Mouse (Mus musculus) MEL (cell line): ENCODE measurements around the gene Gga3. TPM values are rescaled to one million over a fixed set of nuclear protein-coding genes. Genes with fewer than 3 reads are reported as not detected.

Experiments
- DNase-seq: peaks from one replicate; pipeline ENCODE4 v3.0.0; 2011; ENCODE audit warnings: low read depth, low spot score
- H3K27ac ChIP-seq: 2 replicates; pipeline ENCODE4 v1.5.1; 2012; ENCODE audit warnings: low read depth, mild to moderate bottlenecking, control low read depth, low read length, moderate library complexity; ENCODE audit not compliant: control insufficient read depth
- H3K27me3 ChIP-seq, 2 experiments: fragments of 150-350 bp in 1 of 2; sonication (generic) in 1 of 2; 2 replicates each; pipeline ENCODE4 v1.6.1; 2012; ENCODE audit warnings: low read length in 2 of 2, mild to moderate bottlenecking in 2 of 2, improper control_type of control experiment in 1 of 2, moderate library complexity in 1 of 2; ENCODE audit not compliant: insufficient read depth in 2 of 2, control insufficient read depth in 1 of 2
- H3K36me3 ChIP-seq, 2 experiments: 2 replicates each; pipeline ENCODE4 v1.6.1; 2012 to 2014; ENCODE audit warnings: low read length in 2 of 2, improper control_type of control experiment in 1 of 2, inconsistent platforms in 1 of 2, mild to moderate bottlenecking in 1 of 2; ENCODE audit not compliant: insufficient read depth in 2 of 2, control insufficient read depth in 1 of 2
- H3K4me1 ChIP-seq, 2 experiments: fragments of 150-350 bp in 1 of 2; sonication (generic) in 1 of 2; 2 replicates each; pipeline ENCODE4 v1.6.1; 2012; ENCODE audit warnings: low read length in 2 of 2, improper control_type of control experiment in 1 of 2, mild to moderate bottlenecking in 1 of 2; ENCODE audit not compliant: insufficient read depth in 2 of 2, control insufficient read depth in 1 of 2
- H3K4me3 ChIP-seq, 2 experiments: fragments of 150-350 bp in 1 of 2; sonication (generic) in 1 of 2; 2 replicates each; pipeline ENCODE4 v1.5.1; 2012; ENCODE audit warnings: low read depth in 2 of 2, low read length in 2 of 2, mild to moderate bottlenecking in 2 of 2, moderate library complexity in 2 of 2, control low read depth in 1 of 2, improper control_type of control experiment in 1 of 2; ENCODE audit not compliant: control insufficient read depth in 1 of 2, insufficient read depth in 1 of 2
- H3K79me2 ChIP-seq: 2 replicates; pipeline ENCODE4 v1.6.1; 2012; ENCODE audit warnings: mild to moderate bottlenecking, low read length, moderate library complexity; ENCODE audit not compliant: control insufficient read depth, poor library complexity, insufficient read depth
- H3K9ac ChIP-seq: 2 replicates; pipeline ENCODE4 v1.6.1; 2012; ENCODE audit warnings: low read depth, mild to moderate bottlenecking, control low read depth, low read length, moderate library complexity; ENCODE audit not compliant: control insufficient read depth, poor library complexity, severe bottlenecking
- H3K9me3 ChIP-seq: fragments of 150-350 bp; sonication (generic); replicated peaks from 2 replicates; pipeline ENCODE4 v1.6.1; 2012; ENCODE audit warnings: mild to moderate bottlenecking, low read length, improper control_type of control experiment, moderate library complexity; ENCODE audit not compliant: insufficient read depth
- BHLHE40 ChIP-seq: IDR thresholded peaks from 2 replicates; pipeline ENCODE4 v1.6.1; 2012; ENCODE audit warnings: low read depth, mild to moderate bottlenecking, inconsistent platforms, low read length, improper control_type of control experiment, borderline replicate concordance
- CHD2 ChIP-seq: IDR thresholded peaks from 2 replicates; pipeline ENCODE4 v1.6.1; 2011; ENCODE audit warnings: low read length, improper control_type of control experiment
- E2F4 ChIP-seq: IDR thresholded peaks from 2 replicates; pipeline ENCODE4 v1.6.1; 2011; ENCODE audit warnings: low read depth, low read length, improper control_type of control experiment, borderline replicate concordance
- ELF1 ChIP-seq: IDR thresholded peaks from 2 replicates; pipeline ENCODE4 v1.6.1; 2014; ENCODE audit warnings: low read depth, mild to moderate bottlenecking, inconsistent platforms, low read length, improper control_type of control experiment, moderate library complexity
- ETS1 ChIP-seq: IDR thresholded peaks from 2 replicates; pipeline ENCODE4 v1.6.1; 2012; ENCODE audit warnings: low read depth, mild to moderate bottlenecking, inconsistent platforms, low read length, improper control_type of control experiment, moderate library complexity
- GABPA ChIP-seq: IDR thresholded peaks from 2 replicates; pipeline ENCODE4 v1.6.1; 2012; ENCODE audit warnings: low read depth, mild to moderate bottlenecking, inconsistent platforms, low read length, improper control_type of control experiment, moderate library complexity
- GATA1 ChIP-seq: IDR thresholded peaks from 2 replicates; pipeline ENCODE4 v1.6.1; 2011; ENCODE audit warnings: low read depth, low read length, improper control_type of control experiment
- HCFC1 ChIP-seq: IDR thresholded peaks from 2 replicates; pipeline ENCODE4 v1.6.1; 2012; ENCODE audit warnings: low read depth, mild to moderate bottlenecking, inconsistent platforms, low read length, improper control_type of control experiment, moderate library complexity
- JUND ChIP-seq: IDR thresholded peaks from 2 replicates; pipeline ENCODE4 v1.6.1; 2011; ENCODE audit warnings: low read depth, mild to moderate bottlenecking, improper control_type of control experiment, low read length
- KAT2A ChIP-seq: conservative IDR thresholded peaks from 2 replicates; pipeline ENCODE4 v1.6.1; 2012; ENCODE audit warnings: low read depth, low read length, improper control_type of control experiment, inconsistent platforms
- MAFK ChIP-seq: IDR thresholded peaks from 2 replicates; pipeline ENCODE4 v1.6.1; 2011; ENCODE audit warnings: low read depth, mild to moderate bottlenecking, low read length, improper control_type of control experiment, borderline replicate concordance
- MAZ ChIP-seq: IDR thresholded peaks from 2 replicates; pipeline ENCODE4 v1.6.1; 2012; ENCODE audit warnings: low read depth, mild to moderate bottlenecking, inconsistent platforms, low read length, improper control_type of control experiment
- MEF2A ChIP-seq: IDR thresholded peaks from 2 replicates; pipeline ENCODE4 v1.6.1; 2014; ENCODE audit warnings: low read depth, mild to moderate bottlenecking, inconsistent platforms, low read length, improper control_type of control experiment; ENCODE audit not compliant: poor library complexity, insufficient replicate concordance, severe bottlenecking; ENCODE audit errors: extremely low read depth
- MXI1 ChIP-seq: IDR thresholded peaks from 2 replicates; pipeline ENCODE4 v1.6.1; 2011; ENCODE audit warnings: mild to moderate bottlenecking, low read depth, low read length, improper control_type of control experiment
- MYC ChIP-seq: IDR thresholded peaks from 2 replicates; pipeline ENCODE4 v1.6.1; 2011; ENCODE audit warnings: low read depth, mild to moderate bottlenecking, low read length, improper control_type of control experiment, moderate library complexity
- NELFE ChIP-seq: IDR thresholded peaks from 2 replicates; pipeline ENCODE4 v1.6.1; 2011; ENCODE audit warnings: low read depth, low read length, improper control_type of control experiment
- NRF1 ChIP-seq: IDR thresholded peaks from 2 replicates; pipeline ENCODE4 v1.6.1; 2014; ENCODE audit warnings: low read depth, mild to moderate bottlenecking, inconsistent platforms, low read length, improper control_type of control experiment, moderate library complexity; ENCODE audit not compliant: poor library complexity, insufficient read depth, severe bottlenecking
- POLR2AphosphoS2 ChIP-seq: IDR thresholded peaks from 2 replicates; pipeline ENCODE4 v1.6.1; 2011; ENCODE audit warnings: low read length, improper control_type of control experiment
- POLR2AphosphoS5 ChIP-seq: IDR thresholded peaks from 2 replicates; pipeline ENCODE4 v1.6.1; 2012; ENCODE audit warnings: low read depth, borderline replicate concordance, mild to moderate bottlenecking, inconsistent platforms, low read length, moderate library complexity, mixed read lengths
- RAD21 ChIP-seq: IDR thresholded peaks from 2 replicates; pipeline ENCODE4 v1.6.1; 2011; ENCODE audit warnings: mild to moderate bottlenecking, low read depth, low read length, improper control_type of control experiment
- RCOR1 ChIP-seq: IDR thresholded peaks from 2 replicates; pipeline ENCODE4 v1.6.1; 2012; ENCODE audit warnings: low read depth, mild to moderate bottlenecking, inconsistent platforms, low read length, improper control_type of control experiment
- SMC3 ChIP-seq: IDR thresholded peaks from 2 replicates; pipeline ENCODE4 v1.6.1; 2011; ENCODE audit warnings: low read depth, low read length, improper control_type of control experiment
- TCF12 ChIP-seq: IDR thresholded peaks from 2 replicates; pipeline ENCODE4 v1.6.1; 2014; ENCODE audit warnings: low read depth, mild to moderate bottlenecking, inconsistent platforms, low read length, improper control_type of control experiment, moderate library complexity
- UBTF ChIP-seq: IDR thresholded peaks from 2 replicates; pipeline ENCODE4 v1.6.1; 2012; ENCODE audit warnings: low read depth, mild to moderate bottlenecking, inconsistent platforms, low read length, improper control_type of control experiment, moderate library complexity, borderline replicate concordance; ENCODE audit not compliant: insufficient read depth
- USF1 ChIP-seq: IDR thresholded peaks from 2 replicates; pipeline ENCODE4 v1.6.1; 2014; ENCODE audit warnings: low read depth, mild to moderate bottlenecking, inconsistent platforms, low read length, improper control_type of control experiment, moderate library complexity
- USF2 ChIP-seq, 2 experiments: IDR thresholded peaks; 2 replicates each; pipeline ENCODE4 v1.6.1; 2011 to 2012; ENCODE audit warnings: improper control_type of control experiment in 2 of 2, low read length in 2 of 2, borderline replicate concordance in 1 of 2, inconsistent platforms in 1 of 2, low read depth in 1 of 2, mild to moderate bottlenecking in 1 of 2; ENCODE audit not compliant: insufficient read depth in 1 of 2
- ZC3H11A ChIP-seq: IDR thresholded peaks from 2 replicates; pipeline ENCODE4 v1.6.1; 2012; ENCODE audit warnings: low read depth, mild to moderate bottlenecking, inconsistent platforms, low read length, improper control_type of control experiment
- ZKSCAN1 ChIP-seq: IDR thresholded peaks from 2 replicates; pipeline ENCODE4 v1.6.1; 2012; ENCODE audit warnings: low read depth, mild to moderate bottlenecking, inconsistent platforms, low read length, improper control_type of control experiment, moderate library complexity
- ZMIZ1 ChIP-seq: IDR thresholded peaks from 2 replicates; pipeline ENCODE4 v1.6.1; 2012; ENCODE audit warnings: low read depth, mild to moderate bottlenecking, inconsistent platforms, low read length, improper control_type of control experiment, moderate library complexity
- polyA plus RNA-seq, 2 experiments: library from polyadenylated mRNA; stranded (reverse) in 1 of 2; unstranded in 1 of 2; fragments of >175 nt in 1 of 2; fragments of >200 nt in 1 of 2; gene quantifications; 2 replicates each; pipeline versions ENCODE4 v1.2.1 to v1.2.4; 2012; ENCODE audit warnings: low replicate concordance in 2 of 2, low read depth in 1 of 2; ENCODE audit not compliant: insufficient read length in 2 of 2, insufficient read depth in 1 of 2, missing spikeins in 1 of 2
- total RNA-seq: library from RNA; depleted of rRNA; stranded (reverse); fragments of 300-350 nt; gene quantifications from 2 replicates; pipeline ENCODE4 v1.2.3, GENCODE M21; 2012

Gene Gga3
- total and polyA plus RNA-seq, 3 experiments = 28.6 to 59.9 TPM; not detected in 1

GRCm38 (mm10) chr11:115613138-115613945 is 9.5 kb upstream of the Gga3 start (continued):
- no peak for TF ChIP-seq SMC3
- TF ChIP-seq GATA1 = peak; percentile 60
- TF ChIP-seq RCOR1 = 0 out of 2 replicates have a peak, but pooled peaks have one; percentile 52
- no peak for TF ChIP-seq TCF12
- no peak for TF ChIP-seq POLR2AphosphoS5
- TF ChIP-seq CHD2 = no peak; the same call in 1 of the 2 replicates
- no peak for TF ChIP-seq HCFC1
- peak; percentile 69 for TF ChIP-seq POLR2AphosphoS2
- TF ChIP-seq MYC = peak; percentile 62
- TF ChIP-seq USF2 (IDR thresholded peaks at IDR 0.05; ENCODE audit: borderline replicate concordance in 1 of 2, insufficient read depth in 1 of 2, low read depth in 1 of 2, low read length in 2 of 2) = no peak
- no peak for TF ChIP-seq JUND
- no peak for TF ChIP-seq MAFK
- TF ChIP-seq ETS1 = peak; percentile 56; the same call in 1 of the 2 replicates
- TF ChIP-seq BHLHE40 = no peak

DNA sequence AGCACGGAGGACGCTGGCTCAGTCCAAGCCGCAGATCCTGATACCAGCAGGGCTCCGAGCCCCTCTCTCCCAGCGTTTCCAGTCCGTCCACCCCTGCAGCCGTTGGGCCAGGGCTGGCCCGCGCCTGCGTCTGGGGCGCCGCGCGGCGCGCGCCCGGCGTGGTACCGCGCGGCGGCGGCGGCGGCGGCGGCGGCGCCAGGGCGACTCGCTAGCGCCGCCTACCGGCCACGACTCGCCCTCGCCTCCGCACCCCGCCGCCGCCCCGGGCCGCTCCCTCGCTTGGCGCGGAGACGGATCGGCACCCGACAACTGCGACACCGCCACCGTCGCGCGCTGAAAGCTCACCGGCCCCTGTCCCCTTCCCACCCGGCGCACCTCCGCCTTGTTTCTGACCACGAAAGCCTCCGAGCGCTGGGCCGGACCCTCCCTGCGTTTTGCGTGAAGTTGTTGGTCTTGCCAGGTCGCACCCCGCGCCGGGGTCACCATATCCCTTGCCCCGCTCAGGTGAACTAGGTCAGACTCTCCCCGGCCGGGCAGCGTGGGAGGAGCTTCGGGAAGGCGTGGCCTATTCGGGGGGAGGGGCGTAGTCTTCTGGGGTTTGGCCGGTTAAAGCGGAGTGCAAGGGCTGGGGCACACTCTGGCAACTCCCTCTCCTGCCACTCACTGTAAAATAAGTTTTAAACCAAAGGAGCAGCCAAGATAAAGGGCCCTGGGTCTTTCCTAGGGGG is 8.7 kb upstream of the Gga3 start, which contains the start of gene Mif4gd:
TSS of gene Mif4gd (minus strand) at position 560 of the 728 bp plus-strand sequence.
- peak; percentile 94 for DNase-seq
- H3K79me2 ChIP-seq = peaks cover 5% of the 10 kb centered on the region; the same call in 1 of the 2 replicates
- peaks cover 3 to 13% of the 10 kb centered on the region in 2 experiments; a peak in 3 of 4 replicates for H3K4me1 ChIP-seq
- H3K9ac ChIP-seq = peak within 1 kb of the TSS; percentile 95
- H3K27me3 ChIP-seq = no peaks in the 10 kb centered on the region
- peaks cover 0 to 13% of the 10 kb centered on the region in 2 experiments; a peak in 2 of 4 replicates for H3K36me3 ChIP-seq
- H3K9me3 ChIP-seq = no peaks in the 10 kb centered on the region
- peak within 1 kb of the TSS; percentile 90 for H3K27ac ChIP-seq
- H3K4me3 ChIP-seq = peak within 1 kb of the TSS; percentile 77 to 93
- TF ChIP-seq ZKSCAN1 (no peak), NRF1 (peak; percentile 70), RCOR1 (no peak), KAT2A (no peak), ZMIZ1 (peak; percentile 74; the same call in 1 of the 2 replicates), SMC3 (peak; percentile 28), GABPA (no peak), RAD21 (no peak; the same call in none of the 2 replicates), NELFE (peak; percentile 72), MXI1 (peak; percentile 51), TCF12 (peak; percentile 46; the same call in 1 of the 2 replicates), ELF1 (no peak), MAZ (peak; percentile 79), ZC3H11A (no peak; the same call in 1 of the 2 replicates), UBTF (no peak; the same call in 1 of the 2 replicates), USF2 (IDR thresholded peaks at IDR 0.05; ENCODE audit: borderline replicate concordance in 1 of 2, insufficient read depth in 1 of 2, low read depth in 1 of 2, low read length in 2 of 2) (no peak), E2F4 (no peak), MAFK (no peak; the same call in 1 of the 2 replicates), MEF2A (no peak), MYC (no peak), JUND (no peak), USF1 (0 out of 2 replicates have a peak, but pooled peaks have one; percentile 11)
